Mouse (Mus musculus): ENCODE measurements around the gene Rnf144b. TPM values are rescaled to one million over a fixed set of nuclear protein-coding genes. Genes with fewer than 3 reads are reported as not detected.

The Rnf144b gene
- polyA plus RNA-seq (2015; fragmentation: Nextera tagmentation; extraction: Ambion mirVana) = 3.7 and 4.0 TPM in 2 replicates

GRCm38 (mm10) chr13:47122537-47123430 lies at the start of gene Rnf144b:
Gene Rnf144b (plus strand): TSS chr13:47122656.
- no peak for TF ChIP-seq EP300 (optimal IDR thresholded peaks at IDR 0.05)
- TF ChIP-seq CTCF (IDR thresholded peaks at IDR 0.05; ENCODE audit: low read depth) = no peak
- peak within 1 kb of the TSS; percentile 55 for H3K9ac ChIP-seq (ENCODE audit: low read length)
- ATAC-seq (ENCODE audit: low FRiP score, low TSS enrichment) (peak; percentile 57), DNase-seq (ENCODE audit: low spot score) (peak; percentile 72)
- peak within 1 kb of the TSS; percentile 91 for H3K4me2 ChIP-seq (replicated peaks; ENCODE audit: low read depth)
- H3K27me3 ChIP-seq (ENCODE audit: control insufficient read depth, insufficient read depth, low read length) = no peaks in the 10 kb centered on the region
- WGBS = 3% methylated on average over 55 of the region's 55 CpGs
- no peaks in the 10 kb centered on the region for H3K36me3 ChIP-seq (ENCODE audit: control insufficient read depth, insufficient read depth, low read length)
- no peak within 1 kb of the TSS for H3K27ac ChIP-seq (replicated peaks)
- no peaks in the 10 kb centered on the region for H3K9me3 ChIP-seq (ENCODE audit: control insufficient read depth, low read length)
- H3K4me1 ChIP-seq (replicated peaks; ENCODE audit: control insufficient read depth, insufficient read depth) = no peaks in the 10 kb centered on the region
- H3K4me3 ChIP-seq (ENCODE audit: low read depth, low read length) = peak within 1 kb of the TSS; percentile 52

GRCm38 (mm10) chr13:47076156-47076555 lies 46.3 kb upstream of the Rnf144b start:
- Histone ChIP-seq H3K4me3 (ENCODE audit: low read depth, low read length) (no peak overlapping the region), H3K9ac (ENCODE audit: low read length) (no peak overlapping the region), H3K4me2 (replicated peaks; ENCODE audit: low read depth) (no peak overlapping the region), H3K36me3 (ENCODE audit: control insufficient read depth, insufficient read depth, low read length) (peaks cover 14% of the 10 kb centered on the region), H3K9me3 (ENCODE audit: control insufficient read depth, low read length) (no peaks in the 10 kb centered on the region), H3K27ac (replicated peaks) (no peak overlapping the region), H3K27me3 (ENCODE audit: control insufficient read depth, insufficient read depth, low read length) (no peaks in the 10 kb centered on the region), H3K4me1 (replicated peaks; ENCODE audit: control insufficient read depth, insufficient read depth) (no peaks in the 10 kb centered on the region)
- DNase-seq (ENCODE audit: low spot score) = no peak
- 73% methylated on average over 5 of the region's 5 CpGs for WGBS
- no peak for ATAC-seq (ENCODE audit: low FRiP score, low TSS enrichment)
- TF ChIP-seq CTCF (IDR thresholded peaks at IDR 0.05; ENCODE audit: low read depth) (no peak), EP300 (optimal IDR thresholded peaks at IDR 0.05) (no peak)

- Histone ChIP-seq H3K9ac (ENCODE audit: low read length) (no peak overlapping the region), H3K36me3 (ENCODE audit: control insufficient read depth, insufficient read depth, low read length) (peaks cover 12% of the 10 kb centered on the region), H3K9me3 (ENCODE audit: control insufficient read depth, low read length) (no peaks in the 10 kb centered on the region), H3K27ac (replicated peaks) (no peak overlapping the region), H3K27me3 (ENCODE audit: control insufficient read depth, insufficient read depth, low read length) (no peaks in the 10 kb centered on the region), H3K4me3 (ENCODE audit: low read depth, low read length) (no peak overlapping the region), H3K4me1 (replicated peaks; ENCODE audit: control insufficient read depth, insufficient read depth) (no peaks in the 10 kb centered on the region), H3K4me2 (replicated peaks; ENCODE audit: low read depth) (no peak overlapping the region)
- TF ChIP-seq CTCF (IDR thresholded peaks at IDR 0.05; ENCODE audit: low read depth) (no peak), EP300 (optimal IDR thresholded peaks at IDR 0.05) (no peak)
- DNase-seq (ENCODE audit: low spot score) (no peak), ATAC-seq (ENCODE audit: low FRiP score, low TSS enrichment) (0 out of 2 replicates have a peak, but pooled peaks have one; percentile 18)
These were observed 45.1 kb upstream of the Rnf144b start for GRCm38 (mm10) chr13:47077367-47077766.

- Histone ChIP-seq H3K4me1 (replicated peaks; ENCODE audit: control insufficient read depth, insufficient read depth) (no peaks in the 10 kb centered on the region), H3K9me3 (ENCODE audit: control insufficient read depth, low read length) (no peaks in the 10 kb centered on the region), H3K9ac (ENCODE audit: low read length) (no peak overlapping the region), H3K27me3 (ENCODE audit: control insufficient read depth, insufficient read depth, low read length) (no peaks in the 10 kb centered on the region), H3K36me3 (ENCODE audit: control insufficient read depth, insufficient read depth, low read length) (peaks cover 12% of the 10 kb centered on the region), H3K4me2 (replicated peaks; ENCODE audit: low read depth) (no peak overlapping the region), H3K27ac (replicated peaks) (no peak overlapping the region), H3K4me3 (ENCODE audit: low read depth, low read length) (no peak overlapping the region)
- DNase-seq (ENCODE audit: low spot score) = no peak
- 80% methylated on average over 5 of the region's 5 CpGs for WGBS
- no peak for ATAC-seq (ENCODE audit: low FRiP score, low TSS enrichment)
- TF ChIP-seq EP300 (optimal IDR thresholded peaks at IDR 0.05) (no peak), CTCF (IDR thresholded peaks at IDR 0.05; ENCODE audit: low read depth) (peak; percentile 58)
These were observed 43.7 kb upstream of the Rnf144b start for GRCm38 (mm10) chr13:47078799-47079198.

GRCm38 (mm10) chr13:47080905-47081505 lies 41.5 kb upstream of the Rnf144b start:
- Histone ChIP-seq H3K4me3 (ENCODE audit: low read depth, low read length) (no peak overlapping the region), H3K9ac (ENCODE audit: low read length) (no peak overlapping the region), H3K4me1 (replicated peaks; ENCODE audit: control insufficient read depth, insufficient read depth) (no peaks in the 10 kb centered on the region), H3K27me3 (ENCODE audit: control insufficient read depth, insufficient read depth, low read length) (no peaks in the 10 kb centered on the region), H3K4me2 (replicated peaks; ENCODE audit: low read depth) (no peak overlapping the region), H3K27ac (replicated peaks) (no peak overlapping the region), H3K36me3 (ENCODE audit: control insufficient read depth, insufficient read depth, low read length) (peaks cover 2% of the 10 kb centered on the region; the same call in 1 of the 2 replicates), H3K9me3 (ENCODE audit: control insufficient read depth, low read length) (no peaks in the 10 kb centered on the region)
- 83% methylated on average over 4 of the region's 4 CpGs for WGBS
- no peak for TF ChIP-seq EP300 (optimal IDR thresholded peaks at IDR 0.05)
- peak; percentile 62 for TF ChIP-seq CTCF (IDR thresholded peaks at IDR 0.05; ENCODE audit: low read depth)
- no peak for ATAC-seq (ENCODE audit: low FRiP score, low TSS enrichment)
- no peak for DNase-seq (ENCODE audit: low spot score)

GRCm38 (mm10) chr13:47088433-47088832 lies 34.0 kb upstream of the Rnf144b start:
- H3K27ac ChIP-seq (replicated peaks) = no peak overlapping the region
- no peak overlapping the region for H3K4me2 ChIP-seq (replicated peaks; ENCODE audit: low read depth)
- no peak for TF ChIP-seq CTCF (IDR thresholded peaks at IDR 0.05; ENCODE audit: low read depth)
- no peak for TF ChIP-seq EP300 (optimal IDR thresholded peaks at IDR 0.05)
- no peaks in the 10 kb centered on the region for H3K9me3 ChIP-seq (ENCODE audit: control insufficient read depth, low read length)
- no peaks in the 10 kb centered on the region for H3K27me3 ChIP-seq (ENCODE audit: control insufficient read depth, insufficient read depth, low read length)
- H3K4me1 ChIP-seq (replicated peaks; ENCODE audit: control insufficient read depth, insufficient read depth) = no peaks in the 10 kb centered on the region
- no peak for DNase-seq (ENCODE audit: low spot score)
- WGBS = 90% methylated on average over 1 of the region's 1 CpGs
- no peak for ATAC-seq (ENCODE audit: low FRiP score, low TSS enrichment)
- H3K9ac ChIP-seq (ENCODE audit: low read length) = no peak overlapping the region
- no peaks in the 10 kb centered on the region; the same call in 1 of the 2 replicates for H3K36me3 ChIP-seq (ENCODE audit: control insufficient read depth, insufficient read depth, low read length)
- H3K4me3 ChIP-seq (ENCODE audit: low read depth, low read length) = no peak overlapping the region

All from stomach, postnatal 0 days (tissue).